Comparison of ENCODE assay signal across 9 mouse cellular contexts in genomic region chr14:12341075-12341788, GRCm38 (mm10). TPM values are rescaled to one million over a fixed set of nuclear protein-coding genes. Genes with fewer than 3 reads are reported as not detected.
A peak's percentile ranks its signal among the peaks of the same experiment; 100 is the strongest.
DNase-seq lines count a peak whose midpoint lies in the region; ATAC-seq and TF ChIP-seq lines count a peak whose summit lies in the region.
"Had no signal": no experiment of that assay in that cellular context is flagged by ENCODE, and none has a peak within 500 bp of the region (broad histone marks: within the 10 kb centered on the region; RNA-seq: fewer than 3 reads in every experiment).

No protein-coding gene starts in this region.

- peak overlapping the region; percentile 14; the same call in 1 of the 2 replicates for H3K4me2 ChIP-seq in kidney, postnatal 0 days (ENCODE audit: low read length)
- H3K4me2 ChIP-seq in forebrain, postnatal 0 days (ENCODE audit: low read depth), result peak overlapping the region; percentile 56
- H3K4me2 ChIP-seq in midbrain, embryonic 13.5 days (replicated peaks), result peak overlapping the region; percentile 33
- H3K4me2 ChIP-seq: liver, embryonic 15.5 days had no signal

- no peaks in the 10 kb centered on the region for H3K9me3 ChIP-seq in kidney, postnatal 0 days (replicated peaks; ENCODE audit: low read length)
- H3K9me3 ChIP-seq in forebrain, postnatal 0 days (ENCODE audit: low read length), result no peaks in the 10 kb centered on the region
- H3K9me3 ChIP-seq in midbrain, embryonic 13.5 days, result no peaks in the 10 kb centered on the region
- H3K9me3 ChIP-seq: liver, embryonic 15.5 days had no signal

- peak; percentile 23; the same call in 1 of the 2 replicates for TF ChIP-seq CTCF in kidney, postnatal 0 days (IDR thresholded peaks at IDR 0.05; ENCODE audit: low read depth)
- no peak for TF ChIP-seq CTCF in brain, embryonic 14.5 days (IDR thresholded peaks at IDR 0.05; ENCODE audit: borderline replicate concordance, extremely low read depth, insufficient read depth, insufficient read length)
- 0 out of 2 replicates have a peak, but pooled peaks have one; percentile 6 for TF ChIP-seq CTCF in forebrain, postnatal 0 days (IDR thresholded peaks at IDR 0.05; ENCODE audit: low read depth)

- no peak overlapping the region for H3K27ac ChIP-seq in kidney, postnatal 0 days
- peak overlapping the region; percentile 78 for H3K27ac ChIP-seq in forebrain, postnatal 0 days (ENCODE audit: low read depth, low read length)
- no peak overlapping the region for H3K27ac ChIP-seq in midbrain, embryonic 13.5 days
- H3K27ac ChIP-seq: liver, embryonic 15.5 days had no signal

- peak overlapping the region; percentile 13; the same call in 1 of the 2 replicates for H3K4me3 ChIP-seq in kidney, postnatal 0 days (replicated peaks; ENCODE audit: low read depth, low read length)
- H3K4me3 ChIP-seq in forebrain, postnatal 0 days (ENCODE audit: low read depth, low read length), result peak overlapping the region; percentile 42
- peak overlapping the region; percentile 14; the same call in 1 of the 2 replicates for H3K4me3 ChIP-seq in midbrain, embryonic 13.5 days (replicated peaks)
- H3K4me3 ChIP-seq: liver, embryonic 15.5 days had no signal

- peaks cover 88% of the 10 kb centered on the region for H3K27me3 ChIP-seq in kidney, postnatal 0 days (ENCODE audit: insufficient read depth, low read length)
- peaks cover 16% of the 10 kb centered on the region for H3K27me3 ChIP-seq in forebrain, postnatal 0 days (ENCODE audit: insufficient read depth, low read length)
- H3K27me3 ChIP-seq in midbrain, embryonic 13.5 days, result peaks cover 99% of the 10 kb centered on the region

- TF ChIP-seq POLR2A in brain, embryonic 14.5 days (IDR thresholded peaks at IDR 0.05; ENCODE audit: borderline replicate concordance, extremely low read depth, insufficient read depth, insufficient read length, poor library complexity, severe bottlenecking), result no peak

- no peak for DNase-seq in kidney, postnatal 0 days (ENCODE audit: low spot score)
- DNase-seq in kidney, adult 9 months, result no peak
- peak; percentile 85 for DNase-seq in brain, embryonic 14.5 days (ENCODE audit: low read depth)
- DNase-seq in forebrain, postnatal 0 days, result peak; percentile 71
- DNase-seq in thymus, postnatal 14 days, result no peak
- DNase-seq in testis, postnatal 10 days (ENCODE audit: low spot score), result no peak

- H3K9ac ChIP-seq in kidney, postnatal 0 days (ENCODE audit: low read depth, low read length), result no peak overlapping the region
- peak overlapping the region; percentile 57 for H3K9ac ChIP-seq in forebrain, postnatal 0 days
- H3K9ac ChIP-seq in midbrain, embryonic 13.5 days (replicated peaks), result no peak overlapping the region; the same call in 1 of the 2 replicates
- H3K9ac ChIP-seq: liver, embryonic 15.5 days had no signal

- H3K36me3 ChIP-seq in kidney, postnatal 0 days (ENCODE audit: insufficient read depth, low read length), result no peaks in the 10 kb centered on the region
- H3K36me3 ChIP-seq in forebrain, postnatal 0 days (ENCODE audit: insufficient read depth), result no peaks in the 10 kb centered on the region
- H3K36me3 ChIP-seq in midbrain, embryonic 13.5 days, result no peaks in the 10 kb centered on the region
- H3K36me3 ChIP-seq: liver, embryonic 15.5 days had no signal

- WGBS in kidney, postnatal 0 days, result under 1% methylated on average over 42 of the region's 42 CpGs
- 3% methylated on average over 42 of the region's 42 CpGs for WGBS in forebrain, postnatal 0 days
- under 1% methylated on average over 42 of the region's 42 CpGs for WGBS in midbrain, embryonic 13.5 days

- H3K4me1 ChIP-seq in kidney, postnatal 0 days (replicated peaks; ENCODE audit: insufficient read depth, low read length), result no peaks in the 10 kb centered on the region; the same call in 1 of the 2 replicates
- 0 out of 2 replicates have a peak, but pooled peaks cover 2% of the 10 kb centered on the region for H3K4me1 ChIP-seq in forebrain, postnatal 0 days (ENCODE audit: insufficient read depth)
- peaks cover 44% of the 10 kb centered on the region for H3K4me1 ChIP-seq in midbrain, embryonic 13.5 days (replicated peaks)
- H3K4me1 ChIP-seq: liver, embryonic 15.5 days had no signal

- ATAC-seq in kidney, postnatal 0 days (replicated peaks; ENCODE audit: low FRiP score, low read depth), result no peak
- ATAC-seq in forebrain, postnatal 0 days, result no peak
- ATAC-seq in midbrain, embryonic 13.5 days, result peak; percentile 24
- ATAC-seq in cerebellum, adult (ENCODE audit: insufficient number of reproducible peaks, low FRiP score, low TSS enrichment), result no peak

RNA-seq across cellular contexts. Expression of gene Fezf2, which starts 6.8 kb away (rescaled TPM):
- polyA plus RNA-seq in kidney, postnatal 0 days (2015; fragmentation: Nextera tagmentation; extraction: Ambion mirVana), result not detected in 2 replicates
- 16.5 and 79.1 TPM in 2 replicates for polyA plus RNA-seq in brain, embryonic 14.5 days (2012; rRNA removed)
- total RNA-seq in forebrain, postnatal 0 days (2014; rRNA removed), result 26.8 and 27.5 TPM in 2 replicates
- polyA plus RNA-seq in forebrain, postnatal 0 days (2015; fragmentation: Nextera tagmentation; extraction: Ambion mirVana), result 40.7 and 42.2 TPM in 2 replicates
- 6.9 and 8.1 TPM in 2 replicates for polyA plus RNA-seq in midbrain, embryonic 13.5 days (2015; fragmentation: Nextera tagmentation; extraction: Ambion mirVana)

RNA-seq across cellular contexts. Expression of gene 3830406C13Rik, which starts 57.3 kb away (rescaled TPM):
- 63.4 and 63.7 TPM in 2 replicates for polyA plus RNA-seq in kidney, postnatal 0 days (2015; fragmentation: Nextera tagmentation; extraction: Ambion mirVana)
- polyA plus RNA-seq in brain, embryonic 14.5 days (2012; rRNA removed), result 17.2 and 20.8 TPM in 2 replicates
- total RNA-seq in forebrain, postnatal 0 days (2014; rRNA removed), result 27.8 and 40.2 TPM in 2 replicates
- 35.2 and 39.0 TPM in 2 replicates for polyA plus RNA-seq in forebrain, postnatal 0 days (2015; fragmentation: Nextera tagmentation; extraction: Ambion mirVana)
- 28.5 and 31.9 TPM in 2 replicates for polyA plus RNA-seq in midbrain, embryonic 13.5 days (2015; fragmentation: Nextera tagmentation; extraction: Ambion mirVana)

RNA-seq across cellular contexts. Expression of gene Gm49355, which starts 57.5 kb away (rescaled TPM):
- 0.21 and 0.29 TPM in 2 replicates for polyA plus RNA-seq in kidney, postnatal 0 days (2015; fragmentation: Nextera tagmentation; extraction: Ambion mirVana)
- polyA plus RNA-seq in brain, embryonic 14.5 days (2012; rRNA removed), result 0.19 and 0.44 TPM in 2 replicates
- total RNA-seq in forebrain, postnatal 0 days (2014; rRNA removed), result 0.15 TPM in 1 of 2 replicates, not detected in the other
- polyA plus RNA-seq in forebrain, postnatal 0 days (2015; fragmentation: Nextera tagmentation; extraction: Ambion mirVana), result 0.15 and 0.21 TPM in 2 replicates
- polyA plus RNA-seq in midbrain, embryonic 13.5 days (2015; fragmentation: Nextera tagmentation; extraction: Ambion mirVana), result 0.15 and 0.17 TPM in 2 replicates

Comparison
In these comparisons a context has a peak if more than half of its experiments do, and no peak if none do; other contexts are left out.
1. DNase-seq: peak in brain, embryonic 14.5 days (single experiment) and forebrain, postnatal 0 days (single experiment); none in kidney, postnatal 0 days (single experiment), kidney, adult 9 months (single experiment), thymus, postnatal 14 days (single experiment) and testis, postnatal 10 days (single experiment).
2. Peak in every context shown above with its lines, with median percentiles within 50 percentile points of each other: H3K4me2 ChIP-seq and H3K4me3 ChIP-seq.